Mouse (Mus musculus) adrenal gland, adult 2 months (tissue): ENCODE results near the gene Ndfip2. TPM values are rescaled to one million over a fixed set of nuclear protein-coding genes. Genes with fewer than 3 reads are reported as not detected.

Experiments
- polyA plus RNA-seq: library from polyadenylated mRNA; depleted of rRNA; stranded (reverse); fragments of >200 nt; gene quantifications from 2 replicates; pipeline ENCODE4 v1.2.3, GENCODE M21; 2012; rRNA removed
- total RNA-seq, 2 experiments: library from RNA; stranded (reverse); gene quantifications; 2 replicates each; pipeline ENCODE4 v1.2.3; 2021

The Ndfip2 gene
- total and polyA plus RNA-seq, 3 experiments: 33.3 to 45.6 (median 41.4) TPM

Other genes with a start within 250 kb of the Ndfip2 start
- gene Rbm26, start 81.2 kb upstream of the Ndfip2 start, total RNA-seq: 10 to 100 TPM; 35.0 to 48.0 TPM
- 9.3 and 12.2 TPM in 2 replicates for gene Rbm26, start 81.2 kb upstream of the Ndfip2 start, polyA plus RNA-seq